Mouse (Mus musculus) left cerebral cortex, postnatal 4 days (tissue): ENCODE measurements around the gene Dhx38. TPM values are rescaled to one million over a fixed set of nuclear protein-coding genes. Genes with fewer than 3 reads are reported as not detected.

ENCODE experiments used
- DNase-seq: peaks from one replicate; pipeline ENCODE4 v3.0.0-alpha.2; 2022
- intact Hi-C: fragments of 180-260 bp; cut with DNase I; formaldehyde crosslinking; loops from one replicate; pipeline ENCODE4 v1.15.1; 2025
- total RNA-seq, 2 experiments: library from RNA; stranded (reverse); gene quantifications; 2 replicates each; pipeline ENCODE4 v1.2.3; 2021

Gene Dhx38
- total RNA-seq, 2 experiments from 2014 or later: 25.9 to 26.6 TPM

GRCm38 (mm10) chr8:109551663-109552062 lies 14.0 kb downstream of the Dhx38 start:
- intact Hi-C loops: no loop called here
- peak; percentile 29 for DNase-seq

- DNase-seq: no peak
- intact Hi-C loops: no loop called here
Observed at GRCm38 (mm10) chr8:109544049-109544448, 21.6 kb downstream of the Dhx38 start.

GRCm38 (mm10) chr8:109542748-109543519 lies 22.7 kb downstream of the Dhx38 start:
- intact Hi-C loops: no loop called here
- no peak for DNase-seq

GRCm38 (mm10) chr8:109542165-109542564 lies 23.5 kb downstream of the Dhx38 start:
- intact Hi-C loops: no loop called here
- DNase-seq: no peak

GRCm38 (mm10) chr8:109536703-109537102 lies 29.0 kb downstream of the Dhx38 start:
- peak; percentile 83 for DNase-seq
- intact Hi-C loops: no loop called here

DNA sequence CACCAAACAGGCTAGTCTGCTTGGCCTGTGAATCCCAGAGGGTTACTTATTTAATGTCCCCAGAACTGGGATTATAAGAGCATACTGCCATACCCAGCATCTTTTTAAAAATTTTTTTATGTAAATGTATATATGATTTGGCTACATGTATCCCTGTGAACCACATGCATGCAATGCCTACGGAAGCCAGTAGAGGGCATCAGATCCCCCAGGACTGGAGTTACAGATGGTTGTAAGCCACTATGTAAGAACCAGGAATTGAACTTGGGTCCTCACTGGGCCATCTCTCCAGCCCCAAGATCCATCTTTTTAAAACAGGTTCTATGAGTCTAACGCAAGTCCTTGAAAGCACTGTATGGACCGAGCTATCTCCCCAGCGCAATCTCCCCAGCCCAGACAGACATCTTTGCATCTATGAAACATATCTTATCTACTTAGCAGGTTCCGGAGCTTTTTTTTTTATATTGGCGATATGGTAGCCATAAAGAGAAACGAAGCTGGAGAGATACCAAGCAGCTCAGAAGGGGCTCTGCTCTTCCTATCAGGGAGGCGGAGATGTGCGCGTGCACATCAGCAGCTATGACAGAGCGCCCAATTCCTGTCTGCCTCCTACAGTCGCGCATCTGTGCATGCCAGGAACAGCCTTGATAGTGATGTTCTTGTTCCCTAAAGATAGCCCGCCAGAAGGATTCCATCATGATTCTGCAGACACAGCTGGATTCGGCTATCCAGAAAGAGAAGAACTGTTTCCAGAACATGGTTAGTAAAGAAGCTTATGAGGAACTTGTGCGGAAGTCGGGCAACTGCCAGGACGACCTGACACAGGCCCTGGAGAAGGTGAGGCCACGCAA lies 30.3 kb downstream of the Dhx38 start:
- DNase-seq: peak; percentile 49
- intact Hi-C loops: no loop called here

DNA sequence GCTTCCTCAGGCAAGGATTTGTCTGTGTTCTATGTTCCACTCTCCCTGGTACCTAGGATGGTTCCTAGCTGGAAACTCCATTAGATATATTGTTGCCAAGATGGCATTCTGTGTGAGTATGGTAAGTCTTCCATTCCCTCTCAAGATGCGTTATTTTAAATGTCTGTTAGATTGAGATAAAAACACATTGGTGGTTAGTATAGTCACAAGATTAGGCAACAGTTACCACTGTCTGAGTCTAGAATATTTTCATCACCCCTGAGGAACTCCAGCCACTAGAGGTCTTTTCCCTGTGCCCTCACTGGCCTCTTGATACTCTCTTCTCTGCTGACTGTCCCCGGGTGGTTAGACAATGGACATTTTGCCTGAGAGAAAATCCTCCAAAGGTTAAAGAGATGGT lies 41.7 kb downstream of the Dhx38 start:
- no peak for DNase-seq
- intact Hi-C loops: no loop called here

- intact Hi-C loops: no loop called here
- DNase-seq: no peak
Observed at GRCm38 (mm10) chr8:109505560-109505959, 60.1 kb downstream of the Dhx38 start.

DNA sequence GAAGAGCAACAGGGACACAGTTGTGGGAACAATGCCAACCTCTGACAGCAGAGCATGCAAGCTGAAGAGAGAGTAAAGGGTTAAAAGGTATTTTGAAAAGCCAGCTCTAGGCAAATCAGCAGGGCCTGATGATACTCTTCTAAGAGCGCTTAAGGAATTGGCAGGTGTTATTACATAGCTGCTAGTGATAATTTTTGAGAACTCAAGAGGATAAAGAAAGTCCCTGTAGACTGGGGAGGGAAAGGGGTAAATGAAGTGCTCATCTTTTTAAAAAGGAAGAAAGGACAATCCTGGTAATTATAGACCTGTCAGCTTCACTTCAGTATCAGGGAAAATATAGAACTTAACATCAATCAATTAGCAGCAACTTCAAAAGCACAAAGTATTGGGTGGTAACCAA lies 62.1 kb downstream of the Dhx38 start:
- no peak for DNase-seq
- intact Hi-C loops: no loop called here

DNA sequence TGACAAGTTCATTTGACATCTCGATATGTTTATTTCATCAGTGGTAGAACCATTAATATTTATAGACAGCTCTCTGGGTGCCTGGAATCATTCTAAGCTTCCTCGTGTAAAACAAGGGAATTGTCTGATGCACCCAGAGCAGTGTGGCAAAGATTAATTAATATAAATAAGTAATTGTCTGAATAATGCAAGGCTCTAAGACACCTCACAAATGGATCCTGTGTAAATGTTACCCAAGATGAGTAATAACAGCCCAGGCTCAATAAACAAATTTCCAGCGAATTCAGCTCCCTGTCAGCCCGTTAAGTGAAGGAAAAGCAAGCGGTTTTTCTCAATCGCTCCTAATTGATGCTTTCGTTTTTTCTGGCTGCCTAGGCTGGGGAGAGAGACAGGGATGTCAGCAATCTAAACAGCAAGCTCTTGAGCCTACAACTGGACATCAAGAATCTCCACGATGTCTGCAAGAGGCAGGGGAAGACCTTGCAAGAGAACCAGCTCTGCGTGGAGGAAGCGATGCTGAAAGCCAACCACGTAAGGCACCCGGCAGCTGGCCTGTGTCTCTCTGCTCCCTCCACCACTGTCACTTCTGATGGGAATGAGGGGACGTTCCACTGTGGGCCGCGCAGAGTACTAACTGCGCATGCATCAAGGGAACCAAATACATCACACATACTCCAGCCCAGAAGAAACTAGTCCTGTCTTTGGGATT lies 66.5 kb downstream of the Dhx38 start:
- intact Hi-C loops: no loop called here
- DNase-seq: no peak

Other genes starting within 250 kb of the Dhx38 start
- under 1 TPM in 1 of 2 experiments, not detected in 1; 0.12 TPM for gene Pmfbp1, start 71.8 kb downstream of the Dhx38 start, total RNA-seq
- 1 to 10 TPM; 8.7 to 9.2 TPM for gene Txnl4b, start within 50 bp of the Dhx38 start, total RNA-seq
- gene Hp, start 13.3 kb upstream of the Dhx38 start, total RNA-seq: under 1 TPM in 1 of 2 experiments, not detected in 1; 0.60 TPM
- 10 to 100 TPM; 19.0 to 19.9 TPM for gene Dhodh, start 42.8 kb upstream of the Dhx38 start, total RNA-seq
- gene Pkd1l3, start 48.7 kb upstream of the Dhx38 start, total RNA-seq: under 1 TPM; 0.26 to 0.64 TPM
- 10 to 100 TPM; 85.9 to 89.9 TPM for gene Ist1, start 127.4 kb upstream of the Dhx38 start, total RNA-seq
- 10 to 100 TPM; 89.8 to 90.5 TPM for gene Zfp821, start 139.7 kb upstream of the Dhx38 start, total RNA-seq
- gene Atxn1l, start 171.9 kb upstream of the Dhx38 start, total RNA-seq: 10 to 100 TPM; 28.7 to 34.0 TPM
- 100 to 1,000 TPM; 110 to 116 TPM for gene Ap1g1, start 212.7 kb upstream of the Dhx38 start, total RNA-seq